Mouse (Mus musculus) megakaryocyte, embryonic 14.5 days (primary cell): ENCODE measurements around the gene 1810049J17Rik.

Experiments used
- FLI1 ChIP-seq: IDR thresholded peaks from 2 replicates; pipeline ENCODE4 v1.6.1; 2012; ENCODE audit warnings: low read length, inconsistent platforms, mixed read lengths
- GATA1 ChIP-seq: IDR thresholded peaks from 3 replicates; pipeline ENCODE4 v1.6.1; 2012; ENCODE audit warnings: mixed read lengths, low read length, inconsistent platforms, borderline replicate concordance

DNA sequence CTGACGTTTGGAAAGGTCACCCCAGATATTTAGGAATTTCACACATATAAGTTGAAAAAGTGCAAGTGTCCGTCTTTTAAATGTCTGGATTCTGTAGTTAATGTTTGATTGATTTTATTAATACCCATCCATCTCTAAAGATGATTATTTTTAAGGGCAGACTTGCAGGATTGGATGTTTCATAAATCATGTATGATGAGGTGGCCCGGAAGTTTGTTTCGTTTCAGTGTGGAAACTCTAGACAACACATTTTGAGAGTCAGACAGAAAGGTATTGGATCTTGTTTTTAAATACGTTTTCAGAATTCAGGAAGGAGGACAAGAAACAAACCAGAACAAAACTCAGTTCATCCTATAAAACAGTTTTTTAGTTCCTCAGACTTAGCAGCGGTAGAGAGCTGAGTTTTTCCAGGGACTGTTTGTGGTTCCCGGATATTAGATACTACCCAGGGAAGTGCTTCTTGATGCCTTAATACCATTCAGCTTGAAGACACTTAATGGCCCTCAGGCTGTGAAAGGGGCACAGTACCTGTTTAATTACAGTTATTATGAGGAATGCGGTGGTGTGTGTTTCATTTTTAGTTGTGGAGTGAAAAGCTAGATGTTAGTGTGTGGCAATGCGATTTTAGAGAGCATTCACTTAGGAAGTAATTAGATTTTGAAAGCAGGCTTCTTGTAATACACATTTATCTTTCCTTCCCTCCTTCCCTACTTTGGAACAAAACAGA is 1.1 kb upstream of the 1810049J17Rik start:
- TF ChIP-seq GATA1 (no peak), FLI1 (no peak)
